Mouse (Mus musculus) cortical plate, adult 2 months (tissue): ENCODE data around the gene Cpt1b. TPM values are rescaled to one million over a fixed set of nuclear protein-coding genes. Genes with fewer than 3 reads are reported as not detected.

Experiments used
- H3K27ac ChIP-seq: fragments of 200-500 bp; 2 replicates; pipeline ENCODE4 v1.5.1; 2012; ENCODE audit warnings: low read length, control low read depth, inconsistent platforms; ENCODE audit not compliant: insufficient read depth
- H3K4me1 ChIP-seq: fragments of 200-500 bp; 2 replicates; pipeline ENCODE4 v1.6.1; 2011; ENCODE audit warnings: low read length; ENCODE audit not compliant: control insufficient read depth, insufficient read depth
- H3K4me3 ChIP-seq: fragments of 200-500 bp; 2 replicates; pipeline ENCODE4 v1.5.1; 2011; ENCODE audit warnings: mild to moderate bottlenecking, low read length, control low read depth; ENCODE audit not compliant: insufficient read depth
- CTCF ChIP-seq: fragments of 200-500 bp; IDR thresholded peaks from 2 replicates; pipeline ENCODE4 v1.5.1; 2011; ENCODE audit warnings: mild to moderate bottlenecking, control low read depth, low read length; ENCODE audit not compliant: insufficient read depth; ENCODE audit errors: extremely low read depth
- POLR2A ChIP-seq: fragments of 200-500 bp; IDR thresholded peaks from 2 replicates; pipeline ENCODE4 v1.6.1; 2011; ENCODE audit warnings: mild to moderate bottlenecking, low read length, control low read depth; ENCODE audit not compliant: insufficient read depth; ENCODE audit errors: extremely low read depth
- polyA plus RNA-seq: library from polyadenylated mRNA; depleted of rRNA; stranded (reverse); fragments of >200 nt; gene quantifications from 2 replicates; pipeline ENCODE4 v1.2.3, GENCODE M21; 2012; rRNA removed

Gene Cpt1b
- 2.5 and 2.7 TPM in 2 replicates for polyA plus RNA-seq

- no peak for TF ChIP-seq POLR2A
These were observed at the start of gene Cpt1b for GRCm38 (mm10) chr15:89425711-89426121. Cpt1b (minus strand) TSS chr15:89425863.

DNA sequence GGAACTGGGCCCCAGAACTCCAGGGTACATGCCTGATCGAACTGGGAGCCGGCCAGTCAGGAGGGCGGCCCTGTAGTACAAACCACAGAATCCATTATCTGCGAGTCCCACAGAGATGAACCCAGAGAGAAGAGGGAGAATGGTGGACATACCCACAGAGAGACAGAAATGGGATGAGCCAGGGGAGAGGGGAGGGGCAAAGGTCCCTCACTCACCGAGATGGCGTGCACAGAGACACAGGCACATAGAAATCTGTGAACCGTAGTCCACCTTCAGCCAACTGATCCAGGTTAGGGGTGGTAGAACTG lies 49.6 kb upstream of the Cpt1b start:
- H3K4me3 ChIP-seq = peak overlapping the region; percentile 85
- peaks cover 3% of the 10 kb centered on the region for H3K4me1 ChIP-seq
- H3K27ac ChIP-seq = no peak overlapping the region
- TF ChIP-seq POLR2A = no peak

More at GRCm38 (mm10) chr15:89425711-89426121, at the start of gene Cpt1b:
- Histone ChIP-seq H3K4me3 (no peak within 1 kb of the TSS), H3K4me1 (no peaks in the 10 kb centered on the region; the same call in 1 of the 2 replicates), H3K27ac (no peak within 1 kb of the TSS)

DNA sequence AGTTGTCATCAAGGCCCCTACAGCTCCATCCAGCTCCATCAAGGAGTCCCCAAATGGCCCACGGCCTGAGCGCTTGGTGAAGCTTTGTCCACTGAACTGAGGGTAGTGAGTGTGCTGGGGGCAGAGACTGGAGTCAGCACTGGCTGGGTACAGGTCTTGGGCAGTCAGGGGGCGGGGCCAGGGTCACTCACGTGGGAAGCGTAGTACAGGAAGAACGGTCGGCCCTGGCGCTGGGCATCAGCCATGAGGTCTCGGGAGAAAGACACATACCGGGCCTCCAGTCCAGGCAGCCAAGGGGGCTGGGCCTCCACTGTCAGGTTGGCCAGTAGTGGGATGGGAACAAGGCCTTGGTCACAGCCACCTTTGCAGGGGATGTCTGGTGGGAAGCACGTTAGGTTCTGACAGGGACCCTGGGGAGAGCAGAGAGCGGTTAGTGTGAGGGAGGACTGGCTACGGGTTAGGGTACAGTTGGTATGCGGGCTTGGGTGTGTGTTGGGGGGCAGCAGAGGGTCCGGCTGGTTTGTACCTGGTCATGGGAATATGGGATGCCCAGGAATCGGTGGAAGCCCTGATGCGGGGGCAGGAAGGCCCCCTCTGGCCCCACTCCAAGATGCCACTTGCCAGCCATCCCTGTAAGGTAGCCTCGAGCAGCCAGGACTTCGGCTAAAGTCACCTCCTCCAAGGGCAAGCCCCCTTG lies 49.1 kb upstream of the Cpt1b start:
- no peak overlapping the region for H3K27ac ChIP-seq
- H3K4me1 ChIP-seq = peaks cover 2% of the 10 kb centered on the region
- H3K4me3 ChIP-seq = peak overlapping the region; percentile 85; the same call in 1 of the 2 replicates
- TF ChIP-seq CTCF (no peak), POLR2A (no peak)

- Histone ChIP-seq H3K4me3 (no peak overlapping the region), H3K27ac (no peak overlapping the region), H3K4me1 (peaks cover 2% of the 10 kb centered on the region)
- TF ChIP-seq POLR2A = no peak
- TF ChIP-seq CTCF = no peak
These were observed 48.3 kb upstream of the Cpt1b start for GRCm38 (mm10) chr15:89473921-89474320.

- TF ChIP-seq CTCF (no peak), POLR2A (no peak)
- H3K4me1 ChIP-seq = peaks cover 2% of the 10 kb centered on the region
- H3K27ac ChIP-seq = no peak overlapping the region
- H3K4me3 ChIP-seq = no peak overlapping the region
These were observed 47.7 kb upstream of the Cpt1b start for GRCm38 (mm10) chr15:89473370-89473769.

GRCm38 (mm10) chr15:89471476-89471875 lies 45.8 kb upstream of the Cpt1b start:
- Histone ChIP-seq H3K4me3 (no peak overlapping the region), H3K27ac (no peak overlapping the region)
- TF ChIP-seq POLR2A = no peak
- TF ChIP-seq CTCF = no peak

DNA sequence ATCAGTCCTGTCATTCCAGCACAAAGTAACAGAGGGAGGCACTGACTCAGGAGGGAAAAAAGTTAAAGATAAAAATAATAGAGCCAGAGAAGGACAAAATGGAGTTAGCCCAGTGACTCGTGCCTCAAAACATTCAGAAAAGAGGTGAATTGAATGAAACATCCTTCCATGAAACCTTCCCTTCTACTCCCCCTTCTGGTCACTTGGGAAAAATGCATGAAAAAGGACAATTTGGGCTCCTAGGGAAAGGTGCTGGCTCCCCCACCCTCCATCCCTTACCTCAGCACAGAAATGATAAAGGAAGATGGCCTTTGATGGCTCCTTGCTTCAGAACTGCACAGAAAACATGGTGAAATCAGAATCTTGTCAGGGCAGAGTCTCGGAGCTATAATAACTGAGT lies 42.9 kb upstream of the Cpt1b start:
- Histone ChIP-seq H3K4me3 (no peak overlapping the region), H3K27ac (no peak overlapping the region), H3K4me1 (no peaks in the 10 kb centered on the region)
- TF ChIP-seq CTCF (peak; percentile 54), POLR2A (no peak)

More at GRCm38 (mm10) chr15:89471476-89471875, 45.8 kb upstream of the Cpt1b start:
- no peaks in the 10 kb centered on the region for H3K4me1 ChIP-seq

DNA sequence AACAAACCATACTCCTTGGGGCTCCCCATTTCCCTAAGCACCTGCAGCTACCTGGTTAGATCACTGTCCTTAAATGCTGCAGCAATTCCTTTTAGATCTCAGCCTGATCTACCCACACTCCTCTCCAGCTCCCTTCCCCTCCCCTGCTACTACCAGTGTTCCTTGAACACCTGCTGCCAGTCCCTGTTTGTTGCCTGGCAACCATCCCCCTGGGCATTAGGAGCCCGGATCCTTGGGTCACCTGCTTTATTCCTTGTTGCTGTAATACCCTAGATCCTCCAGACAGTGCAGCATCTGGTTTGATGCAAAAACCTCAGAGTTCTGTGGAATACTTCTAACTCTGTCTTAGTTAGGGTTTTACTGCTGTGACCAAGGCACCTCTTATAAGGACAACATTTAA lies 39.4 kb upstream of the Cpt1b start:
- Histone ChIP-seq H3K4me1 (no peaks in the 10 kb centered on the region), H3K27ac (no peak overlapping the region), H3K4me3 (no peak overlapping the region)
- TF ChIP-seq CTCF (no peak), POLR2A (no peak)

DNA sequence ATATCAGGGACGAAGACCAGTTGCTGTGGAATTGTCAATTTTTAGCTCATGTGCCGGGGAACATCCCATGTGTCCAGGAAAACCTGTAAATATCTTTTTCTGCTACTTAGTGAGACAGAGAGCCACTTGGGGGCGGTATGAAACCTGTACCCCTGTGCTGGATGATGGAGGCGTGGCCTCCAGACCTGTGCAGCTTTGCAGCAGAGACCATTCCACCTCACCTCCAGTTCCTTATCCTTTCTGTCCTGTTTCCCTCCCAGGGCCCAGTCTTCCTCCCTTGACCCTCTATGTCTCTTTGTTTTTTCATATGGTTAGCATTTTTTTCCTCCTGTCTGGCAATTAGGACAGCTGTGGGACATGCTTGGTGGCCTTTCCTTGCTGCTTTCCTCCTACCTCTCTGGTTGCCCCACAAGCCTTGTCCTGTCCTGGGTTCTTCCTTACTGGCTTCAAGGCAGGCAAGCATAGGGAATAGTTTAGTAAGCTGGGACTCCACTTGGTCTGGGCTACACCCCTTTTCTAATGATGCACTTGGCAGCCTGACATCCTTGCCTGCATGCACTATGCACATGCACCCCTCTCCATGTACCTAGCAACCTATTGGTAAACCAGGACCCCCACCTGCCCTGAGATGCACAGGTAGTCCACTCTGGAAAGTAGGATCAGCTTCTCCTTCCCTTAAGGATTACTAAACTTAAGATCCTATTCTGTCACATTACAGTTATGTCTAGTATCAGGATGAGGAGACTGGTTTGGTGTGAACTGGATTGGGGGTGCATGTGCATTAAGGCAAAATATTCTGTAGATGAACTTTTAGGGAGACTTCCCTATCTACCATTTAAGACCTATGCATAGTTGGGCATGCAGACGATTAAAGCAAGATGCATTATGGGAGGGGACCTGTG lies 37.9 kb upstream of the Cpt1b start:
- TF ChIP-seq CTCF (peak; percentile 18; the same call in 1 of the 2 replicates), POLR2A (no peak)
- no peaks in the 10 kb centered on the region for H3K4me1 ChIP-seq
- no peak overlapping the region for H3K27ac ChIP-seq
- no peak overlapping the region for H3K4me3 ChIP-seq

GRCm38 (mm10) chr15:89462176-89462575 lies 36.5 kb upstream of the Cpt1b start:
- no peak for TF ChIP-seq POLR2A
- TF ChIP-seq CTCF = no peak
- Histone ChIP-seq H3K4me3 (no peak overlapping the region), H3K4me1 (no peaks in the 10 kb centered on the region), H3K27ac (no peak overlapping the region)
